Mouse (Mus musculus) neural tube, embryonic 10.5 days (tissue): ENCODE measurements at regions not wholly inside any gene's neighbourhood (a gene's known extent, or its start where the extent isn't known, plus 50 kb on each side); places are given as distances from the start of the nearest gene placed in this dataset.

ENCODE experiments used
- DNase-seq: peaks from one replicate; pipeline ENCODE4 v3.0.0-alpha.2; 2017; ENCODE audit warnings: low spot score; ENCODE audit errors: extremely low spot score

DNA sequence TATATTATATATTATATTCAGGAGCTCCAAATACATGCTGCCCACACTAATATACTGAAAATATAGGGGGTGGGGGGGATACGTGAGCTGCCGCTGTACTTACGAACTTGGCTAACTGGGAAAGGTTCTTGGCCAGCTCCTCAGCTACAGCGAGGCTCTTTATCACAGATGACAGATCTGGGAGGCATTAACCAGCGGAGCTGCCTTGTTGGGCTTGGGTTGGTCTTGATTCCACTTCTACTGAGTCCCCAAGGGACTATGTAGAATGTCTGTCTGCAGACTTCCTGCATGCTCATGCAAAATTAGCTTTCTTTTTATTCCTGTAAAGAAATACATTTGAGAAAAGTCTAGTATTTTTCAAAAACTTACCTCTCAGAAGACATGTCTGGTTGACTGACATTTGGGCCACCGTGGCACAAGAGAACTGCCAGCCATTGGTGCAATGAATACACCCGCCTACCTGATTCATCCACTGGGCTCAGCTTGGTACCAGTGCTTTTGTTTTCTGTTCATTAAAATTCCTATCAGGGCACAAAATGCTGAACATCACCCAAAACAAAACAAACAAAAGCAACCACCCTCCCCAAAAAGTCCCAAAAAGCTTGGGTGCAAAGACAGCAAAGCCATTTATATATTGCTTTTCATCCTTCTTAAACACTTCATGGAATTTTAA lies 253.2 kb downstream of the Spry2 start:
- no peak for DNase-seq

DNA sequence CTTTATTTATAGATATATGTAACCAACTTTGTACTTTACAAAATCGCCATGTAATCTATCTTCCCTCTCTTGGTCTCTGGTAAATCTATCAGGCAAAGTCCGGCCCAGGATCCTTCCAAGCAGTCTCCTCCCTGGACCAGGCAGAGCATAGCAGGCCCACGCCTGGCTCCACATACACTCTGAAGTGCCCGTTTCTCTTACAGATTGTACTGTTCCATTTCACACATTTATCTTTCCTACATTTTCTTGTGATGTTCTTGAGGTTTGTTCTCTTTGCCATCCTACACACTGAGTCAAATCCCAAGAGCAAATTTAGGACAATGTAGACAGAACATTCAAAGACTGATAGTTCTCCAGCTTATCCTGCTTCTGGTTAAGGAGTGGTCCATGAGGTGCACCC lies 264.3 kb downstream of the Spry2 start:
- no peak for DNase-seq

DNA sequence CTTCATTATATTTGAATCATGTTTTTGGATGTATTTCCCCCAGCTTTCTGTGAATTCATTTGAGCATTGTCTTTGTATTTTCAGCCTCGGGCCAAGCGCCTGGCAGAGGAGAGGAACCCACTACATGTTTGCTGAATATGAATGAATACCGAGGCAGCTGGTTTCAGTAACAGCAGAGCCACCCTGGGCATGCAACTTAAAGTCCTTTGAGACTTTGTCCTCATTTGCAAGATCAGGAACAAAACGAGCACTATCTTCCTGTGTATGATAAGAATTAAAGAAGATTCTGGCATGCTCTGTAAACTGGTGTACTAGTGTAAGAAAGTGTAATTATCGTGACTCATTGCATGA lies 265.0 kb downstream of the Spry2 start:
- DNase-seq, result no peak

DNA sequence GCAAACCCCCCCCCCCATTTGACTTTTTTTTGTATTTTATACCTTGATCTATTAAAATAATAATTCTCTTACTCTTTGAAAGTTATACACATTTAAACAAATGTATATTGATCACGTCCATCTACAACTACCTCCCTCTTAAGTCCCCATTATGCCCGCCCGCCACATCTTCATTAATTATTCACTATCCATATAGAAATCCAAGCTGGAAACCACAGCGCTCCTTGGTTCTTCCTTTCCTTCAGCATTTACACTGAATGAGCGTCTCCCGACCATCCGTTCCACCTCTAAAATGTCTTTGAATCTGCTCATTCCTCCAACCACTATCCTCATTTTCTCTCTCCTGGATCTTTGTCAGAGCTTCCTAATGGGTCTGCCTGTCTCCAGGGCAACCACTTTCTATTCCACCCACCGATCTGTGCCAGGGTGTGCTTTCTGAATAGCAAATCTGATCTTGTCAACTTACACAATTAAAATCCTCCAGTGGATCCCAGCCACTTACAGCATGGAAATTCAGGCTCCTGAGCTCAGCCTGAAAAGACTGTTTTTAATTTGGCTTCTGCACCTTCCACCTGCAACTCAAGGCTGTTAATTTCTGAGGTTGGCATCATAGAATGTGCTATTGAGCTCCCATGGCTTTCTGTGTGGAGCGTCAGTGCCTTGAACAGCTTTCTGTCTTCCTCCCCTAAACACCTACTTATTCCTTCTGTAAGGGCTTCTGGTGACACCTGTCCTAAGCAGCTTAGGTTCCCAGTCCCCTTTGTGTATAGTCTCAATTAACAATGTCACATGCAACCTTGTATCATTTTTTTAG lies 265.5 kb downstream of the Spry2 start:
- no peak for DNase-seq

DNA sequence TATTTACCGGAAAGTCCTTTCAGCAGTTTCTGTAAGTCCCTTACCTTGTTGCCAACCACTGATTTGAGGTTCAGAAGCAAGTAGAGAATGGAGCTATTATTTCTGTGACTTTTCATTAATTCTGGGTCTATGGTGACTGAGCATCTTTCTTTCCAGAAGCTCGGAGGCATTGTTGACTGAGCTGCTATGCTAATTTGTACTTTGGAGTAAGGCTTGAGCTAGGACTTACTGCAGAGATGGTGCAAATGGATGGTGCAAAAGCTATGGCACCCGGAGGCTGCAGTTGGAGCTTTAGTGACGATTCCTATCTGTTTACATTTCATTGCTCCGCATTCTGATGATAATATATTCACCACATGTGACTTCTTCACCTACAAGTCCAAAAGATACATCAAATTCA lies 266.2 kb downstream of the Spry2 start:
- no peak for DNase-seq

DNA sequence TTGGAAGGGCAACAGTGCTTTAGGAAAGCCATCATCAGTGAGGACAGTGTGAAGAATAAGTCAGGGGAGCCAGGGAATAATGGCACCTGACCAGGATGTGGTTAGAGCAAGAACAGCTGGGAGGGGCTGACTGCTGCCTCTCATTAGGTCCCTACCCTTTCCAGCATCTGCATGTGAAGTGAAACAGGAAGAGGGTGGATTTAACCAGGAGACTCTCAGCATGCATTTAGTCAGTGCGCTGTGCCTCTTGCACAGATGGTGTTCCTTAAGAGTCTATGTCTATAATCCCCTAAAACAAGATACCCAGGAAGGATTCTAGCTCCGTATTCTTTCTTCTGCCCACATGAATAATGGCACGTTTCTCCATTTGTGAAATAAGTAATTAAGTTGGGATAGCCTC lies 267.9 kb downstream of the Spry2 start:
- DNase-seq, result no peak

DNA sequence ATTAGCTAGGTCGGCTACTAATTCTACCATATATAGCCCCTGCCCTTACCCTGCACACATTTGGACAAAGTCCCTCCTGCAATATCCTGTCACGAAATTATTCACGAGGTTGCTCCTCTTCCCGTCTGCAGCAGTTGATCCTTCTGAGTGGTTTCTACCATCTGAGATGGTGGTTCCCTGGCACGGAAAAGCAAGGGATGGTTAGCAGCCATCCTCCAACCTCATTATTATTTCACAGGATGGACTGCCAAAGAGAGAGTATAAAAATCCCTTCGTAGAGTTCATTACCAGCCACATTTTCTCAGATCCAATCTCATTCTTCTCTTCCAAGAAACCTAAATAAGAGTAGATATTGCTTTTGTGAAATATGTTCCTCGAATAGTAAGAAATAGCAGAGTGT lies 272.2 kb downstream of the Spry2 start:
- no peak for DNase-seq

DNA sequence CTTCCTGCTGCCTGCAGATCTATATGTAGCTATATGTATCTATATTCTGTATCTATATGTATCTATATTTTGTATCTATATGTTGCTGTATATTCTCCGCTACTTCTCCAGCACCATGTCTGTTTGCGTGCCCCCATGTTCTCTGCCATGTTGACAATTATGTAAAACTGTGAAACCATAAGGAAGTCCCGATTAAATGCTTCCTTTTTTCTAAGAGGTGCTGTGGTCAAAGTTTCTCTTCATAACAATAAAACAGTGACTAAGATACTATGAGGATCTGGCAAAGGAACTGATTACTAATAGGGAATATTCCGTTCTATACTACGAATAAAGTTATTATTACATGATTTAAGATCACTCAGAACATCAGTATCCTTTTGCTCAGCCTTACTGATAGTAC lies 274.5 kb downstream of the Spry2 start:
- no peak for DNase-seq

DNA sequence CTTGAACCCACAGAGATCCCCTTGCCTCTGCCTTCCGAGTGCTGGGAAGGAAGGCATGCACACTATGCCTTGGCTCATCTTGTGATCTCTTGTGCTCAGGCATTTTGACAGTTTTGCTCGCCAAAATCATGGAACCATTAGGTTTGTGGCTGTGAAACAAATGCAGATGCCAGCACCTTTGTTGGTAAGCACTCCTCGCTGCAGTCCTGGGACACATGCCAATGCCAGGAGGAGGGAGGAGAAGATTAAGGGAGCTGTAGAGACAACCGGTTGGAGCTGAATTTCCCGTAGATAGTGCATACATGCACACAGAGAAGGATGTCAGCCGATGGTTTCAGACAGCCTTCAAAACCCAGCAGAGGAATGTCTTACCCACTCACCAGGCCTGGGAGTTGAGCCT lies 275.5 kb downstream of the Spry2 start:
- no peak for DNase-seq

DNA sequence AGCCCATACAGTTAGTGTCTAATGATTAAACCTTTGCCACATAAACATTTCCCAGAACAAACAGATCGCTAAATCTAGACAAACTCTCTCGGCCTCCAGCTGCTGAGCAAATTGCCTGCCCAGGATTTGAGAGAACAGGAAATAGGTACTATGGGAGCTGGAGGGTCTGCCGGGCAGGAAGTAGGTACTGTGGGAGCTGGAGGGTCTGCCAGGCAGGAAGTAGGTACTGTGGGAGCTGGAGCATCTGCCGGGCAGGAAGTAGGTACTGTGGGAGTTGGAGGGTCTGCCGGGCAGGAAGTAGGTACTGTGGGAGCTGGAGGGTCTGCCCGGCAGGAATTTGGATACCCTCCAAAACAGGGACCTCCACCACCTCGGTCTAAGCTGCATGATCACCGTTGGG lies 277.2 kb downstream of the Spry2 start:
- no peak for DNase-seq

DNA sequence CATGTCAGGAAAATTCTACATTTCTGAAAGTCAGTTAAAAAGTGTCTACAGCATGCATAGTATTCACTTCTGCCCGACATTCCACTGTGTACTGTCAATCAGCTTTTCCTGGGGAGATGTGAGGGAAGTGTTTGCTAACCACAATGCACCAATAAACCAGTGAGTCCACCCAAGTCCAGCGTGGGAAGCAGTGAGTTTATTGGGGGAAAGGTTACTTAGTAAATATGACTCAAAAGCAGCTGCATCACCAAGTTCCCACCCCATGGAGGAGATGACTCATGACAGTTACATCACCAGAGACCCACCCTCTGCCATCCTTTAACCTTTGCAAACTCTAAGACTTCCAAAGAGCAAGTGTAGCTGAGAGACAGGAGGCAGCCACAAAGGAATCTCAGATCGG lies 280.9 kb downstream of the Spry2 start:
- DNase-seq, result no peak

DNA sequence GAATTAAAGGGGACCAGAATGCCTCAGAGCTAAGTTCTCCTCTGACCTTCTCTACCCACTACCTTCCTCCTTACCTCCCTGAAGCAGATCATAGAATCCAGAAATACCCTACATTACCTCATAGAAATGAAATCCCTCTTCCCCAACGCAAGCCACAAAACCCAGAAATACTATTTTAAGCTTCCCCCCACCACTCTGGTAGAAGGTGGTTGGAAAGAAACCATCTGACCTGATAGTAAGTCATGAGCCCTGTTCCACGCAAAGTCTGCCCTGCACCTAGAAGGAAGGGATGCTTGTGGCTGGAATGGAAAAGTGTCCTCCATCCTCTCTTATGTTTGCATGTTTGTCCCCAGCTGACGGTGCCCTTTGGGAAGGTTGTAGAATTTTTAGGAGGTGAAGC lies 283.8 kb downstream of the Spry2 start:
- DNase-seq, result no peak

DNA sequence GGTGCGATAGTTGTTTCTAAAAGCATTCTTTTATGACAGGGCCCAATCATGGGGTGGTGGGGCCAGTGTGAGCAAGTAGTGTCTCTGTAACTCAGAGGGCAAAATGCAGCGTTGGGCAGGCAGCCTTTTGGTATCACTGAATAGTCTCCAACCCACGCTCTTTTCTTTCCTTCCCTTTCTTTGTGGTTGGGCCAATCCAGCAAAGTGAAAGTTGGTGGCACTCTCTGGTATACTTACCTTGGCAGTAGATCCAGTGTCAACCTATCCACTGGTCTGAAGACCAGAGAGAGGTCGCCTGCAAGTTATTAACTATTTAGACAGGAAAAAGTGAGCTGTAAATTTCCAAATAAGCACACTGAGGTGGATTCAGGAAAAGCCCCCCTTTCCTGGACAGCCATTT lies 287.8 kb downstream of the Spry2 start:
- no peak for DNase-seq

DNA sequence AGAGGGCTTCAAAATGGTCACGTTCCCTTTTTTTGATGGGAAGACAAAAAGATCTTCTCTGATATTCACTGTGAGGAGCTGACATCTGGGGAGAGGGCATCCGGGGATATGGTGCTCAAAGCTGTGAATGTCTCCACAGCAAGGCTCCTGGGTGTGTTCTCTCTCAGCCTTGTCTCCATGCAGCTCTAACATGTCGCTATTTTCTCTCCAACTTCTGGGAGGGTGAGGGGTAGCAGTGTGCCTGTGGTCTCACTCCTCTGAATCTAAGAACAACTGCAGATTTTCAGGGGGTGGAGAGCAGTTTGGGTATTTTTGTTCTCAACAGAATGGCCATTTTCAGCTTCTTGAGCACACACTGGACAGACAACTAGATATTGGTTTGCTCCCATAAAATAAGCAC lies 290.1 kb downstream of the Spry2 start:
- no peak for DNase-seq

DNA sequence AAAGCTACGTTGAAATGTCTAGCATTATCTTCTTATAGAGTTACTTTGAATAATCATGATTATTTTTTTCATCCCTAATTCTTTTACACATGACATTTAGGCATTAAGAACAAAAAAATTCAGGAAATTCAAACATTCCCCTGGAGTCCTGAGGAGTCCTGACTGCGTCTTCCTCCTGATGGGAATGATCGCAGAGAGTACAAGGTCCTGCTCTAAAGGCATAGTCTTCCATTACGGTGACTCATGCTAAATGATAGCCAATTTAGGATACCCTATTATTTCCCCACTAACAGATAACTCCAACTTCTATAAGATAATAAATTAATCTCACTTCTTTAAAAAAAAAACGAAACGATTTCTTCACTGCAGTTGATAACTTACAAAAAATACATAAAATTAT lies 292.2 kb downstream of the Spry2 start:
- no peak for DNase-seq

DNA sequence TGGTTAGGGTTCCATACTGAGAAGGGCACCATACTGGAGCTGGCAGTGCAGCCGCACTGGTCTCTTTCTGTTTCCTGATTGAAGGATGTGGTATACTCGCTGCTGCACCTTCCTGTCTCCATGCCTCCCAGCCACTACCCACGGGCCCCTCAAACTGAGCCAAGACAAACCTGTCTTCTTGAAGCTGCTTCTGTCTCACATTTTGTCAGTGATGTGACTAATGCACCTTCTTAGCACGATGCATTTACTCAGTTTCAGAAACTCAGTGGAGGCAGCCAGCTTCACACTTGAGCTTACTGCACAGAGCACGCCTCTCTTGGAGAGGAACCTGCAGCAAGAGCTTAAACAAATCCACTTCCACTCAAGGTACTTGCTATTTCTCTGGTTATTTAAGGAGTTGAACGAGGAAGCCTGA lies 293.6 kb downstream of the Spry2 start:
- no peak for DNase-seq

DNA sequence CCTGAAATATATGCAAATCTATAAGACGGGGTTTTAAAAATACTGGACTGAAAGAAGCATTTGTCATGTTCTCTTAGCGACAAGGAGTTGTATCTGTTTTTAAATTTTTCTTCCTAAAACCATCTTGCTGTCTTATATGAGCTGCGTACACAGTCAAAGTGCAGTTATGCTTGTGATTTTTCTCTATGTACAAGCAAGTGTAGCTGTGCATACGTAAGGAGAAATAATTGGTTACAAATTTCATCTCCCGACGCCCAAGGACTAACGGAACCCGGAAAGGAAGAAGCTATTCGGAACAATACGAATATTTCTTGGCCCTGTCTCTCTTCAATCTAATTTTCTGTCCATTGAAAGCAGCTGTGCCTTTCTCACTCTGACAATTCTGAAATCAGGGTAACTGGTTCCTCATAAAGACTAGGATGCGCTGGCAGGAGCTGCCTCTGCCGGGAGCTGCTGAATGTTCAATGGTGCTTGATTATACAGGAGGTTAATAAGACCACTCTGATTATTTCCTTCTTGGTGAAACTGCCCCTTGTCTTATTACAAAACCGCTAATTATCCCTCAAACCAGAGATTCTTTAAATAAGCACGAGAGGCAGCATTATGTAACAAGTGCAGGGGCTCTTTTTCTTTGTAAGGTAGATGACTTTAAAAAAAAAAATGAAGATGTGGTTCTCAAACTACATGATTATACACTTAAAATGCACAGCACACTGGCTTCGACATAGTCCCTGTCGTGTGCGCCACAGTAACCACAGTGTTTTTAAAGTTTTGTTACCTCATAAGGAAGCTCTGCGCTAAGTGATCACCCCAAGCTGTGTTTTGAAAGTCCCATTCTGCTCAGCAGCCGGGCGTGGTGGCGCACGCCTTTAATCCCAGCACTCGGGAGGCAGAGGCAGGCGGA lies 296.8 kb downstream of the Spry2 start:
- no peak for DNase-seq

DNA sequence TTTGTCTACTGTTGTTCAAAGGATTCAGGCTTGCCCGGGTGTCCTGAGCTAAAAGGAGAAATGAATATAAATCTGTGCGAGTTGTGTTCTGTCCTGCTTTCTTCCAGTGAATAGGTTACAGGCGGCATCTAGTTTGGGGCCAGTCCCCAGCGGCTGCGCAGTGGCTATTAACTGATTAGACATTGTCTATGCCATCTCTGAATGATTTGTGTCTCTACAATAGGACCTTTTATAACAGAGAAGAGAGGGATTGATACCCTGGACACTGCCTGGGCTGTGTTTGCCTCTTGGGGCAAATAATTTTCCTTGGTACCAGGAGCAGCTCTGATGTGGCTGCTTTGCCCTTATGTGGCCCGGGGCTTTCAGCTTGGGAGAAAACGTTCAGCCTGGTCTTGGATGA lies 306.9 kb downstream of the Spry2 start:
- no peak for DNase-seq

DNA sequence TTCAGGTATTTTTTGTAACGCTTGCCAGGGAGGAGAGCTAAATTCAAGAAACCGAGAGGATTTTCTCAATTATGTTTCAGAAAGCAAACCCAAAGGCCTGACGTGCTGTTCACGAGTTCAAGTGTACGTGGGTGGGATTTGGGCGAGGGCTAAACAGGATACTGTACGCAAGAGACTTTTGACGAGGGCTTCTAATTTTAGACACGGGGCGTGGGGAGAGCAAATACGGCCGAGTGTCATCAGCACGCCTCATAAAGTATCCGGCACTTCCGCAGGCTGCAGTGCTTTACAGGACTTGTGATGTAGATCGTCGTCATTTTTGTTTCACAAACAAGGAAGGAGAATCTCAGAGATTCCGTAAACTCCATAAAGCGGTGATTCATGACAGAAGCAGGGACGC lies 307.4 kb downstream of the Spry2 start:
- DNase-seq, result no peak

DNA sequence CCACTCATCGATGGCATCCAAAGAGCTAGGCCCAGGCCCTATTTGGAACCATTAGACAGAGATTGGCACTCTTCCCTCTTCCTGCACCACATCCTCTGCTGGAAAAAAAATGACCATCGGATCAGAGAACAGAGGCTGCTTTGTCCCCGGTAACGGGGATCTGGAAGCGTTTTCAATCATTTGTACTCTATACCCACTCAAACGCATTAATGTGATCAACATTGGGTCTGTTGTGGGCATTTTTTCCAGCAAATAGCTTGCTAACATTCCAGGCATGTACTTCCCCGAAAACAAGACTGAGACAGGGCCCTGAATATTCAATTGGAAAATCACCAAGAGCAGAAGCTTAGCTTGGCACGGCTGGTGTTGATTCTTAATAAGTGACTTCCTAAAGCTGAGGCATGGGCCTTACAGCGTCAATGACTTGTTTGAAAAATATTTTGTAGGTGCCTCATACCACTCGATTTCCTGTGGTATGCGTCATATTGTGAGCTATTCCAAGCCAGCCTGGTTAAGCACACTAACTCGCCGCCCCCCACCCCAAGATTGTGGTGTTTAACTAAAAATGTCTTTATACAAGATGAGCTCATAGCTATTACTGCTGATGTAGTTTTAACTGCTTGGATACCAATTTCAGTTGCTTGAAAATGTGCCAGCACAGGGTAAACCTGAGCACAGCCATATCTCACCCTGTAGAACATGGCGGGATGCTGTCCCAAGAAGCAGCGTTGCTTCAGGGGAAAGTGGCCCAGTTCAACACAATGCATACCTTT lies 308.0 kb downstream of the Spry2 start:
- DNase-seq, result no peak

DNA sequence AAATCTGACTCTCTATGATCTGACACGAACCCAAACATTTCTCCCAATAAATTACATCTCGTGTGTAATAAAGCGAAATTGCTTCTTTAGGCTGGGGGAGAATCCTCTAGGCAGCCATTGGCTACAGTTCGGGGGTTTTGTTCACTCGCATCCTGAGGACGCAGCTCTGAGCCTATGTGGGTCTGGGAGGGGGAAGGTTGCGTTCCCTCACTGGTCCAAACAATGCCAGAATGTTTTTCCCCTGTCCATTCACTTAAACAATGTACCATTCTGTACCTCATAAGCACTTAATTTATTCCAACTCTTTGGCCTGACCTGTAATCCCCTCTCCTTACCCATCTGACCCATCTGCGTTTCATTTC lies 308.6 kb downstream of the Spry2 start:
- no peak for DNase-seq

DNA sequence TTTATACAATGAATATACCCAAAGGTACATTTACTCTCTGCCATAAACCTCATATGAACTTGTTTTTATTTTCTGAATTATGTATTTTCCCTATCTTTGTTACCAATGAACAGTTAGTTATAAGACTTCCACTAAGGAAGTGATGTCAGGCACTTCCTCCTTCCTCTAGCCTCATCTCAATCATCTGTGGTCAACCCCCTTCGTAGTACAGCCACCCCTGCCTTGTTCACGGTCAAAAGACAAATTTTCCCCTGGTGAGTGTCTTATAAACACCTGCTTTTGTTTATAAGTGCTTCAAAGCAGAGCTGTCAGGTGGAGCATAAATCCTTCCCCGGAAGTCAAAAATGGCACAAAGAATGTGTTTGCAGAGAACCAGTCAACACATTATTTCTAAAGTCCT lies 312.0 kb downstream of the Spry2 start:
- DNase-seq, result no peak
